ENCODE assay signal across 27 mouse cellular contexts in the genomic region with DNA sequence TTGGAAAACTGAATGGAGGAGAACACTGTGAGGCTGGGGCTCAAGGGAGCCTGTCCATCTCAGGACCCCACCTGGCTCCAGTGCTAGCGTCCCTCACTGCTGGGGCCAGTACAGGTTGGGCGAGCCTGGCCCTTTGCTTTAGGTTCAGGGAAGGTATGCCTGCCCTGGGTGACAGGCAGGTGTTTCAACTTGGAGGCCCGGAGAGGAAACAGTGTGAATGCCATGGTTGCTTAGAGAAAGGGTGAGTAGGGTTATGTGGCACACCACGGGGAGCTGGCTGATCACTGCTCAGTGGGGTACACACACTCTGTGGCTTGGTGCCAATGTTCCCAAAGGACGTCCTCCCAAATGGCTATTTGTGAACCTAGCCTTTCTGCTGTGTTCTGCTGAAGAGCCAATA. TPM values are rescaled to one million over a fixed set of nuclear protein-coding genes. Genes with fewer than 3 reads are reported as not detected.
DNase-seq lines count a peak whose midpoint lies in the region; ATAC-seq and TF ChIP-seq lines count a peak whose summit lies in the region.
"Had no signal": no experiment of that assay in that cellular context is flagged by ENCODE, and none has a peak within 500 bp of the region (broad histone marks: within the 10 kb centered on the region; RNA-seq: fewer than 3 reads in every experiment).

No protein-coding gene starts in this region.

- peaks cover 22% of the 10 kb centered on the region for H3K4me1 ChIP-seq in kidney, adult 2 months (ENCODE audit: control insufficient read depth, insufficient read depth, low read length)
- peaks cover 40% of the 10 kb centered on the region for H3K4me1 ChIP-seq in kidney, embryonic 16.5 days (ENCODE audit: insufficient read depth, low read length)
- peaks cover 7% of the 10 kb centered on the region; the same call in 1 of the 2 replicates for H3K4me1 ChIP-seq in stomach, postnatal 0 days (replicated peaks; ENCODE audit: control insufficient read depth, insufficient read depth)

- H3K27ac ChIP-seq in kidney, adult 2 months (ENCODE audit: insufficient read depth, low read depth, low read length) = peak overlapping the region; percentile 75
- peak overlapping the region; percentile 54; the same call in 1 of the 2 replicates for H3K27ac ChIP-seq in kidney, embryonic 16.5 days (ENCODE audit: low read length)
- peak overlapping the region; percentile 93 for H3K27ac ChIP-seq in stomach, postnatal 0 days (replicated peaks)
- H3K27ac ChIP-seq: embryonic facial prominence, embryonic 12.5 days; heart, adult 2 months; hindbrain, embryonic 13.5 days; liver, embryonic 14.5 days had no signal

- 48% methylated on average over 5 of the region's 5 CpGs for WGBS in kidney, adult 2 months
- WGBS in kidney, embryonic 16.5 days = 76% methylated on average over 5 of the region's 5 CpGs
- WGBS in stomach, postnatal 0 days = 69% methylated on average over 5 of the region's 5 CpGs

- TF ChIP-seq POLR2A in kidney, adult 2 months (IDR thresholded peaks at IDR 0.05; ENCODE audit: low read depth, low read length) = no peak

- DNase-seq in kidney, adult 2 months = peak; percentile 52
- DNase-seq in kidney, postnatal 14 days = no peak
- peak; percentile 51 for DNase-seq in thymus, postnatal 4 days
- DNase-seq in thymus, adult 18-20 months = no peak
- no peak for DNase-seq in stomach, postnatal 0 days (ENCODE audit: low spot score)
- DNase-seq in retina, postnatal 1 day = no peak
- no peak for DNase-seq in cerebellum, postnatal 14 days
- DNase-seq: adrenal gland, adult 2 months; B cell, adult 2 months; cerebellum, adult 8-10 months; cerebellum, postnatal 36 days; heart, adult 2 months; heart, postnatal 4 days; layer of hippocampus, adult 9-11 months; liver; lung, adult 2 months; lung, postnatal 10 days; midbrain, embryonic 14.5 days; right cerebral cortex, postnatal 14 days had no signal

- no peaks in the 10 kb centered on the region for H3K9me3 ChIP-seq in kidney, embryonic 16.5 days (ENCODE audit: low read length)
- H3K9me3 ChIP-seq in stomach, postnatal 0 days (ENCODE audit: control insufficient read depth, low read length) = no peaks in the 10 kb centered on the region
- H3K9me3 ChIP-seq: embryonic facial prominence, embryonic 12.5 days; heart, embryonic 12.5 days; hindbrain, embryonic 13.5 days; stomach, embryonic 15.5 days had no signal

- no peak for TF ChIP-seq EP300 in stomach, postnatal 0 days (optimal IDR thresholded peaks at IDR 0.05)

- H3K9ac ChIP-seq in kidney, embryonic 16.5 days (replicated peaks; ENCODE audit: low read length) = no peak overlapping the region
- no peak overlapping the region for H3K9ac ChIP-seq in stomach, postnatal 0 days (ENCODE audit: low read length)
- H3K9ac ChIP-seq: embryonic facial prominence, embryonic 12.5 days; heart, embryonic 12.5 days; hindbrain, embryonic 13.5 days; liver, embryonic 14.5 days; stomach, embryonic 15.5 days had no signal

- no peaks in the 10 kb centered on the region for H3K27me3 ChIP-seq in kidney, adult 2 months (replicated peaks; ENCODE audit: control insufficient read depth, insufficient read depth, low read length)
- peaks cover 25% of the 10 kb centered on the region for H3K27me3 ChIP-seq in kidney, embryonic 16.5 days (ENCODE audit: insufficient read depth, low read length)
- peaks cover 5% of the 10 kb centered on the region; the same call in 1 of the 2 replicates for H3K27me3 ChIP-seq in stomach, postnatal 0 days (ENCODE audit: control insufficient read depth, insufficient read depth, low read length)

- no peak overlapping the region for H3K4me3 ChIP-seq in kidney, adult 2 months (ENCODE audit: insufficient read depth, low read depth, low read length)
- no peak overlapping the region for H3K4me3 ChIP-seq in kidney, embryonic 16.5 days (ENCODE audit: low read length)
- no peak overlapping the region for H3K4me3 ChIP-seq in stomach, postnatal 0 days (ENCODE audit: low read depth, low read length)
- H3K4me3 ChIP-seq: embryonic facial prominence, embryonic 12.5 days; heart, adult 2 months; heart, embryonic 12.5 days; hindbrain, embryonic 13.5 days; stomach, embryonic 15.5 days had no signal

- H3K4me2 ChIP-seq in kidney, embryonic 16.5 days (replicated peaks; ENCODE audit: low read depth, low read length) = no peak overlapping the region
- no peak overlapping the region for H3K4me2 ChIP-seq in stomach, postnatal 0 days (replicated peaks; ENCODE audit: low read depth)
- H3K4me2 ChIP-seq: embryonic facial prominence, embryonic 12.5 days; heart, embryonic 12.5 days; hindbrain, embryonic 13.5 days; stomach, embryonic 15.5 days had no signal

- TF ChIP-seq CTCF in kidney, adult 2 months (conservative IDR thresholded peaks at IDR 0.05; ENCODE audit: insufficient read depth, insufficient read length, low read depth, low read length) = no peak
- TF ChIP-seq CTCF in stomach, postnatal 0 days (IDR thresholded peaks at IDR 0.05; ENCODE audit: low read depth) = no peak

- no peak for ATAC-seq in kidney, embryonic 16.5 days (ENCODE audit: low FRiP score, low TSS enrichment)
- no peak for ATAC-seq in stomach, postnatal 0 days (ENCODE audit: low FRiP score, low TSS enrichment)
- ATAC-seq: activated CD4-positive, CD25-positive, alpha-beta regulatory T cell, adult 4 months; forebrain, embryonic 14.5 days had no signal

- no peaks in the 10 kb centered on the region for H3K36me3 ChIP-seq in kidney, adult 2 months (ENCODE audit: control insufficient read depth, insufficient read depth, low read length)
- H3K36me3 ChIP-seq in kidney, embryonic 16.5 days (ENCODE audit: insufficient read depth, low read length) = no peaks in the 10 kb centered on the region
- no peaks in the 10 kb centered on the region for H3K36me3 ChIP-seq in stomach, postnatal 0 days (ENCODE audit: control insufficient read depth, insufficient read depth, low read length)
- H3K36me3 ChIP-seq: embryonic facial prominence, embryonic 12.5 days; hindbrain, embryonic 13.5 days; stomach, embryonic 15.5 days had no signal

RNA-seq across cellular contexts. Expression of a gene that starts 3.9 kb away (rescaled TPM):
- polyA plus RNA-seq in kidney, adult 2 months (2012; rRNA removed) = 114 and 145 TPM in 2 replicates
- polyA plus RNA-seq in kidney, embryonic 16.5 days (2015; fragmentation: Nextera tagmentation; extraction: Ambion mirVana) = 29.1 and 30.8 TPM in 2 replicates
- polyA plus RNA-seq in stomach, postnatal 0 days (2015; fragmentation: Nextera tagmentation; extraction: Ambion mirVana) = 128 and 140 TPM in 2 replicates

RNA-seq across cellular contexts. Expression of a gene that starts 21.6 kb away (rescaled TPM):
- 0.44 and 1.0 TPM in 2 replicates for polyA plus RNA-seq in kidney, adult 2 months (2012; rRNA removed)
- polyA plus RNA-seq in kidney, embryonic 16.5 days (2015; fragmentation: Nextera tagmentation; extraction: Ambion mirVana) = 9.4 and 37.2 TPM in 2 replicates
- polyA plus RNA-seq in stomach, postnatal 0 days (2015; fragmentation: Nextera tagmentation; extraction: Ambion mirVana) = 36.4 and 39.9 TPM in 2 replicates

RNA-seq across cellular contexts. Expression of a gene that starts 35.3 kb away (rescaled TPM):
- 5.8 TPM in 1 of 2 replicates, not detected in the other for polyA plus RNA-seq in kidney, adult 2 months (2012; rRNA removed)
- polyA plus RNA-seq in kidney, embryonic 16.5 days (2015; fragmentation: Nextera tagmentation; extraction: Ambion mirVana) = 21.9 and 23.5 TPM in 2 replicates
- polyA plus RNA-seq in stomach, postnatal 0 days (2015; fragmentation: Nextera tagmentation; extraction: Ambion mirVana) = 4.2 and 6.8 TPM in 2 replicates
- polyA plus RNA-seq: activated CD4-positive, CD25-positive, alpha-beta regulatory T cell, adult 4 months had no signal

RNA-seq across cellular contexts. Expression of a gene that starts 48.6 kb away (rescaled TPM):
- 37.2 and 40.0 TPM in 2 replicates for polyA plus RNA-seq in kidney, adult 2 months (2012; rRNA removed)
- 79.6 and 87.5 TPM in 2 replicates for polyA plus RNA-seq in kidney, embryonic 16.5 days (2015; fragmentation: Nextera tagmentation; extraction: Ambion mirVana)
- polyA plus RNA-seq in stomach, postnatal 0 days (2015; fragmentation: Nextera tagmentation; extraction: Ambion mirVana) = 91.1 and 92.2 TPM in 2 replicates

Comparison
In these comparisons a context has a peak if more than half of its experiments do, and no peak if none do; other contexts are left out.
1. DNase-seq: peak in kidney, adult 2 months (single experiment) and thymus, postnatal 4 days (single experiment); none in kidney, postnatal 14 days (single experiment), thymus, adult 18-20 months (0 of 2), stomach, postnatal 0 days (single experiment), retina, postnatal 1 day (single experiment) and cerebellum, postnatal 14 days (0 of 2).
2. Peak in every context shown above with its lines, with median percentiles within 50 percentile points of each other: H3K27ac ChIP-seq.